Mouse (Mus musculus) intestine, embryonic 16.5 days (tissue): Measurements from ENCODE around the gene Gm20931. TPM values are rescaled to one million over a fixed set of nuclear protein-coding genes. Genes with fewer than 3 reads are reported as not detected.
"Not testable (repeated sequence)": the region's sequence is repeated elsewhere in the genome, so short reads cannot be mapped to it uniquely, and the experiment has no call there.

Experiments
- ATAC-seq: fragments of 200-750 bp; cut with Nextera tagmentation; 2 replicates; pipeline ENCODE4 v1.8.0; 2017; ENCODE audit warnings: moderate TSS enrichment, moderate library complexity
- H3K27ac ChIP-seq: fragments of 300-500 bp; sonication (generic); 2 replicates; pipeline ENCODE4 v1.5.1; 2014; ENCODE audit warnings: mild to moderate bottlenecking, low read length
- H3K27me3 ChIP-seq: fragments of 300-500 bp; sonication (generic); replicated peaks from 2 replicates; pipeline ENCODE4 v1.6.1; 2014; ENCODE audit warnings: low read length, control low read depth, mixed read lengths; ENCODE audit not compliant: control insufficient read depth, insufficient read depth
- H3K36me3 ChIP-seq: fragments of 300-500 bp; sonication (generic); 2 replicates; pipeline ENCODE4 v1.6.1; 2014; ENCODE audit warnings: low read length, control low read depth; ENCODE audit not compliant: control insufficient read depth, insufficient read depth
- H3K4me1 ChIP-seq: fragments of 300-500 bp; sonication (generic); 2 replicates; pipeline ENCODE4 v1.6.1; 2014; ENCODE audit warnings: low read length, control low read depth, mixed read lengths; ENCODE audit not compliant: control insufficient read depth, insufficient read depth
- H3K4me2 ChIP-seq: fragments of 300-500 bp; sonication (generic); 2 replicates; pipeline ENCODE4 v1.6.1; 2014; ENCODE audit warnings: low read depth, low read length, control low read depth
- H3K4me3 ChIP-seq: fragments of 300-500 bp; sonication (generic); 2 replicates; pipeline ENCODE4 v1.5.1; 2014; ENCODE audit warnings: mild to moderate bottlenecking, low read length
- H3K9ac ChIP-seq: fragments of 300-500 bp; sonication (generic); 2 replicates; pipeline ENCODE4 v1.6.1; 2014; ENCODE audit warnings: low read depth, low read length
- H3K9me3 ChIP-seq: fragments of 300-500 bp; sonication (generic); 2 replicates; pipeline ENCODE4 v1.6.1; 2016; ENCODE audit warnings: low read length, control low read depth; ENCODE audit not compliant: control insufficient read depth
- WGBS: fragments of 180-500 bp; shearing (Covaris S2); extraction: QIAGEN DNeasy Blood & Tissue Kit; methylation state at CpG from one replicate; pipeline ENCODE4 v1.1.7; 2014; 5-methylcytosine and 5-hydroxymethylcytosine counted together
- polyA plus RNA-seq: library from polyadenylated mRNA; unstranded; fragments of >200 nt; fragmentation: Nextera tagmentation; extraction: Ambion mirVana; gene quantifications from 2 replicates; pipeline ENCODE4 v1.2.1, GENCODE M21; 2015

Gene Gm20931
- polyA plus RNA-seq, result not detected in 2 replicates

DNA sequence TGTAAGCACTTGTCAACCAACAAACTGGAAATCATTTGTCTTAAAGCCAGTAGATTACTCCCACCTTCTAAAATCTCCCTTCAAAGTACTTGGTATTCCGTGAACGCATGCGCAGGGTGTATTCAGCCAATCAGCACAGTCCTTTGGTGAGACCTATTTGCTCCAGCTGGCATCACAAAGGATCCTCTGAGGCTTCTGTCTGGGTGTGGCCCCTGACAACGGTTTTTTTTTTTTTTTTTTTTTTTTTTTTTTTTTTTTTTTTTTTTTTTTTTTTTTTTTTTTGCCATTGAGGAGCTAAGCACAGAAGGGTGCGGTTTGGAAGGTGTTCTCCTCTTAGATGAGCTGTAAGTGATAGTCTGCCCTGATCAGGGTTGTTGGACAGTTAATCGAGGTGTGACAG, at the start of gene Gm20931:
Gm20931 (plus strand) TSS at position 301 of the 400 bp plus-strand sequence.
- WGBS, result no CpG with 5 or more reads among the region's 6 CpGs
- not testable (repeated sequence) for H3K9me3 ChIP-seq, H3K27me3 ChIP-seq, H3K27ac ChIP-seq, H3K4me3 ChIP-seq, H3K4me2 ChIP-seq, H3K4me1 ChIP-seq, H3K9ac ChIP-seq, H3K36me3 ChIP-seq, ATAC-seq
